Mouse (Mus musculus) layer of hippocampus, adult 2 months (tissue): ENCODE results near the gene Atp2b2. TPM values are rescaled to one million over a fixed set of nuclear protein-coding genes. Genes with fewer than 3 reads are reported as not detected.

Experiments used
- DNase-seq, 2 experiments: peaks; one replicate each; pipeline ENCODE4 v3.0.0; 2022; ENCODE audit warnings: low spot score in 2 of 2
- H3K27ac ChIP-seq: fragments of 200-600 bp; 2 replicates; pipeline ENCODE4 v1.8.1; 2022
- H3K4me3 ChIP-seq: fragments of 200-600 bp; 2 replicates; pipeline ENCODE4 v1.8.1; 2022; ENCODE audit warnings: mild to moderate bottlenecking
- CTCF ChIP-seq: fragments of 200-600 bp; conservative IDR thresholded peaks from 2 replicates; pipeline ENCODE4 v1.8.1; 2022; ENCODE audit warnings: antibody characterized with exemption, mild to moderate bottlenecking, moderate library complexity
- total RNA-seq, 2 experiments: library from RNA; stranded (reverse); gene quantifications; 2 replicates each; pipeline ENCODE4 v1.2.3; 2021

The Atp2b2 gene
- total RNA-seq, 2 experiments from 2014 or later, result 330 to 337 TPM

DNA sequence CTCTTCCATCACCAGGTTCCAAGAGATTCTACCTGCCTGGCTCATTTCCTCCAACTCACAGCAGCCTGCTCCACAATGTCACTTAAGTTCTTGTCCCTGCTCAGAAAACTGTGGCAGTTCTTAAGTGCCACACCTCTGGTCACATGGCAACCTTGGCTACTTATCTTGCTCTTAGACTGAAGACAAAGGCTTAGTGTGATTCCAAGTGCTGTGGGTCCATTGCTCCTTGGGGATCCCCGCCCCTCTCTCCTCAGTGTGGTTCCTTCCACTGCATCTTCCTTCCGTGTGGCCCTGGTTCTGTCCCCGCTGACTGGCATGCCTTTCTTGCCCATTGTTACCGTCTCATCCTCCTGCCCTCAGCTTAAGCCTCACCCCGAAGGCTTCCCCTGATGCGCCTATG, 173.9 kb downstream of the Atp2b2 start:
- DNase-seq, result no peak
- Histone ChIP-seq H3K4me3 (no peak overlapping the region), H3K27ac (no peak overlapping the region)
- TF ChIP-seq CTCF, result no peak

- Histone ChIP-seq H3K27ac (peak overlapping the region; percentile 19; the same call in 1 of the 2 replicates), H3K4me3 (no peak overlapping the region)
- DNase-seq, result no peak
- 0 out of 2 replicates have a peak, but pooled peaks have one; percentile 12 for TF ChIP-seq CTCF
These were observed 176.7 kb downstream of the Atp2b2 start for GRCm38 (mm10) chr6:113865699-113866098.

DNA sequence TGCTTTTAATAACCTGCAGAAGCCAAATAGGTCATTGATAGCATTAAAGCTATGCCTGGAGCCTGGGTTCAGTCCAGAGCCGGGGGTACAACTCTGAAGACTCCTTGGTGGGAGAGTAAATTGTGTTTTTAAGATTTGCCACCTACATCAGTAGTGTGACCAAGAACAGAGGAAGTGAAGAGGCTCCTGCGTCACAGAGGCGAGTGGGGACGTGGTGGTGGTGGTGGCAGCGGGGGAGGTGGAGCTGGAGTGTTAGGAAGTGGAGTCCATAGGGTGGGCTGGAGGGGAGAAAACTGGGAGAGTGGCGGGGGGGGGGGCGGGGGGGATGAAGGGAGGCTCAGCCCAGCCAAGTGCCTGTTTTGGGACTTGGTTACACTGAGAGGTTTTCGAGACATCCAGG, 177.6 kb downstream of the Atp2b2 start:
- no peak overlapping the region for H3K4me3 ChIP-seq
- no peak for DNase-seq

DNA sequence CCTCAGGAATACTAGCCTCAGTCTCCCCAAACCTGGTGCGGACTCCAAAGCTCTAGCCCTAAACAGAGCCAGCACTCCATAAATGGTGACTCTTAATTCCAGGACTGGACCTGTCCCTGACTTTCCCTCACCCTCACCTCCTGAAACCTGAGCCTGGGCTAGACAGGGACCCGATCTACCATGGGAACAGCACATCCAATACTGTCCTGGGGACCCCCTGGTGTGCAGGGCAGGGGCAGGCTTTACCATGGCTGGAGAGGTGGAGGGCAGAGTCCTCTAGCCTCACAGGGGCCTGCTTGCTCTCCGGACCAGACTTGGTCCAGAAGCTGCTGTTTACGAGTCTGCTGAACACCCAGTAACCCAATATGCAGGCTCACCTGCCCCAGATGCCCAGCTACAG, 179.5 kb downstream of the Atp2b2 start:
- H3K4me3 ChIP-seq, result no peak overlapping the region
- no peak for TF ChIP-seq CTCF
- DNase-seq, result no peak
- peak overlapping the region; percentile 39; the same call in 1 of the 2 replicates for H3K27ac ChIP-seq

More for the DNA sequence above, 177.6 kb downstream of the Atp2b2 start:
- TF ChIP-seq CTCF, result no peak
- H3K27ac ChIP-seq, result peak overlapping the region; percentile 18; the same call in 1 of the 2 replicates

DNA sequence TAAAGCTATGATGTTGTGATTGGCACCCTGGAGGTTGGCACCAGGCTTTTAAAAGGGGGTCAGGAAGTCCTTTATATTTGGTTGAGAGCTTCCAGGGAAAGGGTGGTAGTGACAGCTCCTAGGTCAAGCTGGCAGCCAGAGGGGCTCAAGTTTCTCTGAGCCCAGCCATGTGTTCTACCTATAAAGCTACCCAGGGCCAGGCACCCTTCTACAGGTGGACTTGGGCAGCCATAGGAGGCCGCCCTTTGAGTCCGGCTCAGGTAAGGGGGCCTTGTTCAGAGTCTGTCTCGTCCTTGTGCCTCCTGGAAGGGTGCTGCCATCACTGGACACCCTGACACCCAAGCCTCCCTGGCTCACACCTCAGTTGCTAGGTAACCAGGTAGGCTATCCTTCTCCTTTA, 180.5 kb downstream of the Atp2b2 start:
- H3K27ac ChIP-seq, result peak overlapping the region; percentile 39; the same call in 1 of the 2 replicates
- no peak overlapping the region for H3K4me3 ChIP-seq

GRCm38 (mm10) chr6:113861375-113861770, 181.0 kb downstream of the Atp2b2 start:
- Histone ChIP-seq H3K4me3 (no peak overlapping the region), H3K27ac (peak overlapping the region; percentile 88)
- no peak for TF ChIP-seq CTCF
- DNase-seq, result no peak

More for the DNA sequence above, 180.5 kb downstream of the Atp2b2 start:
- no peak for DNase-seq
- TF ChIP-seq CTCF, result no peak

- peak overlapping the region; percentile 88 for H3K27ac ChIP-seq
- DNase-seq, result no peak
- H3K4me3 ChIP-seq, result no peak overlapping the region; the same call in 1 of the 2 replicates
- no peak for TF ChIP-seq CTCF
These were observed 181.6 kb downstream of the Atp2b2 start for GRCm38 (mm10) chr6:113860735-113861374.

DNA sequence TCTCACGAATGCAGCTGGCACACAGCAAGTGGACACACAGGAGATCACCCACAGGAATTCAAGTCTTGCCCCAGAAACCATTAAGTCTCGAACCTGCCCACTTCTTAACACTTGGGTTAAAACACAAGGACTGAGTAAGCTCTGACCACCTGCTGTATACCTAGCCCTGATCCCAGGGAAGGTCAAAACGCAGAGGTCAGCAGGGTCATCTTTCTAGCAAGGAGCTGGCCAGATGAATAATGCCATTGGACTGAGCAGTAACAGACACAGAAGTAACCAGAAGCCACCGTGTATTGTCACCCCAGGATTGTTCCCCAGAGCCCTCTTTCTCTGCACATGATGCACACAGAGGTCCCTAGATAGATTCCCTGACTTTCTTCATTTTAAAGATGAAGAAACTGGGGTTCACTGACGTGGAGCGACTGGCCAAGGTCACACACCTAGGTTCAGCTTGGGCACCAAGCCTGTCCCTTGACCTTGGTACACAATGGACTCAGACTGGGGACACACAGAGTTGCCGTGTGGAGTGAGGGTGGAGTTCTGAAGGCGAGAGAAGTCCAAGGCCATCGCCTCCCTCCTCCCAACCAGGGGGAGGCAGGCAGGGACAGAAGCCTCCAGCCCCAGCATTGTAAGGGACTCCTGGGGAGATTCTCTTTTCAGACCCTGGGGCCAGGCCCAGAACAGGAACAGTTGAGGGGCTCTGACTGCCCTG, 182.2 kb downstream of the Atp2b2 start:
- no peak for TF ChIP-seq CTCF
- Histone ChIP-seq H3K4me3 (no peak overlapping the region), H3K27ac (peak overlapping the region; percentile 88)
- no peak for DNase-seq

- Histone ChIP-seq H3K27ac (peak overlapping the region; percentile 88), H3K4me3 (no peak overlapping the region)
- TF ChIP-seq CTCF, result no peak
- no peak for DNase-seq
These were observed 184.1 kb downstream of the Atp2b2 start for GRCm38 (mm10) chr6:113858317-113858716.

DNA sequence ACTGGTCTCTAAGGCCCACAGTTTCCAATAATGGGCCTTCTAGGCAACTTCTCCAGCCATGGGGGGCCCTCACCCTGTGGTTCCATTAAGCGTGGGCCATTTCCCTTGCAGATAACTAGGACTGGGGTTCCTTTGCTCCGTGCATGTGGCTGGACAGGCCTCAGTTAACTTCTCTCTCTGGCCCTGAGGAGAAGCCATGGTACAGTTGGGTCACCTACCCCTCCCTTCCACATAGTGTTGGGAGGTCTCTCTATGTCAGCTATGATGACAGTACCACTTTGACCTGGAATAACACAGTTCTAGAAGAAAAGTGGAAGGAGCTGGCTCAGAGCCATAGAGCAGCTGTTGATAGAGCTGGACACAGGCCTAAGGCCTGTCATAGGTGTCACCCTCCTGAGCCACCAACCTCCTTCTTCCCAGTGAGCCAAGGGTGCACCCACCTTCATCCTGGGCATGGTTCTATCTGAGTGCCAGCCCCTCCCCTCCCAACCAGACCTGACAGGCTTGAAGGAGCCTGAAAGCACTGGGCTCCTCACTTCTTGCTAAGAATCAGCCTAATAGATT, 185.0 kb downstream of the Atp2b2 start:
- TF ChIP-seq CTCF, result no peak
- Histone ChIP-seq H3K4me3 (no peak overlapping the region), H3K27ac (peak overlapping the region; percentile 88)
- DNase-seq, result no peak

DNA sequence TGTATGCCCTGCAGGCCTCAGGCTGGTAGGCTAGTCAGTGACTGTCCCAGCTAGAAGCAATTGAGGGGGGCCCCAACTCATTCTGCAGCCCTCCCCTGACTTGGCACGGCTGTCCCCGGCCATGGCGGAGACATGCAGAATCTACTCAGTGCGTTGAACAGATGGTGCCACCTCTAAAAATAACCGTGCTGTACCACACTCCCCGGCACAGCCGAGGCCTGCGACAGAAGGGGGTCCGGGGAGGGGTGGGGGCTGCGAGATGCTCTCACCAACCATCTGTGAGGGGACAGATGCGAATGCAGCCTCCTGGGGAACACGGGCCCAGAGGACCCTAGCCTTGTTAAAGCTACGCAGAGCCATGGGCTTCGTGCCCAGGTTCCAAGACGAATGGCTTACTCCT, 185.6 kb downstream of the Atp2b2 start:
- Histone ChIP-seq H3K27ac (peak overlapping the region; percentile 88), H3K4me3 (no peak overlapping the region)
- DNase-seq, result peak; percentile 86 to 87
- no peak for TF ChIP-seq CTCF

DNA sequence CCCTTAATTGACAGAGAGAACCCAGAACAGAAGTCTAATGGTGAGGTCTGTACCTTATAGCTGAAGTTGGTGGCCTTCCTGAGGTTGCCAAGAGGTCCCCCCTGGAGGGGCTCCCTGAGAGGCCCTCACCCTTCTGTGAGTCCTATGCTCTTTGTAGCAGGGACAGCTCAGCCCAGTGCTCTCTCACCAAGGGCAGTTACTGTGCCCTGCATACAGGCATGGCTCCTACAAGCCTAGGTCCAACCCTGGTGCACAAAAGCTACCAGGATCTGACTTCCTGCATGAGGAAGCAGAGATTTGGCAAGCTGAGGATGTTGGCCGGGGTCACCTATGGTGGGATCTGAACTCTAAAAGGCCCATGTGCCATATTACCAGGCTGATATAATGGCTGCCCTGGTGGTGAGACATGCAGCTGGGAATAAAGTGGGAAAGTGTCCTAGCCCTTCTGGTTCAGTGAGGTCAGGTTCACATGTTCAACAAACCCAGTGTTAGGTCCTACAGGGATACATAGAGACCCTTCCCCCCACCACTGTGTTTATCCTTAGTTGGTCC, 186.2 kb downstream of the Atp2b2 start:
- no peak for DNase-seq
- no peak for TF ChIP-seq CTCF
- H3K27ac ChIP-seq, result peak overlapping the region; percentile 88

DNA sequence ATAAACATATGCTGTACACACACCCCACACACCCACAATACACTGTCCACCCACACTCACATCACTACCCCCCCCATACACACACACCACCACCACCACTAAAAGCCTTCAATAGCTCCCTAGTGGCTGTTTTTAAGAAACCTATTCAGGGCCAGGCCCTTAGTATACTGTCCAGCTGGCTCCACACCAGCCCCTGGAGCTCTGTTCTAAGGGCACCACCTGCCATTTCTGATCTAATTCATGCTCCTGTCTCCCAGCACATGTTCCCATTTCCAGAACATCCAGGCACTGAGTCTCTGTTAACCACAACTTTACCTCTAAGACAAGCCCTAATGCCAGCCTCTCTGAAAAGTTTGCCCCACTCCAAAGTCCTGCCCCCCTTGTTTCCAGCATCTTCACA, 186.8 kb downstream of the Atp2b2 start:
- DNase-seq, result no peak
- TF ChIP-seq CTCF, result no peak
- Histone ChIP-seq H3K4me3 (no peak overlapping the region), H3K27ac (peak overlapping the region; percentile 88)

More for the DNA sequence above, 186.2 kb downstream of the Atp2b2 start:
- H3K4me3 ChIP-seq, result no peak overlapping the region

- H3K27ac ChIP-seq, result peak overlapping the region; percentile 83
- TF ChIP-seq CTCF, result no peak
- no peak for DNase-seq
- no peak overlapping the region for H3K4me3 ChIP-seq
These were observed 190.1 kb downstream of the Atp2b2 start for GRCm38 (mm10) chr6:113852318-113852717.
